Mouse (Mus musculus): ENCODE measurements at regions not wholly inside any gene's neighbourhood (a gene's known extent, or its start where the extent isn't known, plus 50 kb on each side); places are given as distances from the start of the nearest gene placed in this dataset.

- TF ChIP-seq E2F4 (IDR thresholded peaks at IDR 0.05; ENCODE audit: insufficient read depth) (no peak), POLR2A (IDR thresholded peaks at IDR 0.05; ENCODE audit: insufficient read length, low read depth) (no peak), MYOD1 (IDR thresholded peaks at IDR 0.05; ENCODE audit: control insufficient read depth in 1 of 3, insufficient read length in 2 of 3, low read depth in 2 of 3) (no peak)
Observed at GRCm38 (mm10) chr4:119022338-119022737, 61.0 kb downstream of the Lao1 start.
